Mouse (Mus musculus) left cerebral cortex, postnatal 36 days (tissue): Measurements from ENCODE around the gene Slc2a5. TPM values are rescaled to one million over a fixed set of nuclear protein-coding genes. Genes with fewer than 3 reads are reported as not detected.

Experiments used
- DNase-seq, 2 experiments: peaks; one replicate each; pipeline ENCODE4 v3.0.0; 2021 to 2022; ENCODE audit warnings: low spot score in 2 of 2, mixed read lengths in 1 of 2
- intact Hi-C: fragments of 180-260 bp; cut with DNase I; formaldehyde crosslinking; loops from one replicate; pipeline ENCODE4 v1.15.1; 2025
- total RNA-seq, 2 experiments: library from RNA; stranded (reverse); gene quantifications; 2 replicates each; pipeline ENCODE4 v1.2.3; 2021

The Slc2a5 gene
- total RNA-seq, 2 experiments from 2014 or later = 6.3 to 7.3 TPM

DNA sequence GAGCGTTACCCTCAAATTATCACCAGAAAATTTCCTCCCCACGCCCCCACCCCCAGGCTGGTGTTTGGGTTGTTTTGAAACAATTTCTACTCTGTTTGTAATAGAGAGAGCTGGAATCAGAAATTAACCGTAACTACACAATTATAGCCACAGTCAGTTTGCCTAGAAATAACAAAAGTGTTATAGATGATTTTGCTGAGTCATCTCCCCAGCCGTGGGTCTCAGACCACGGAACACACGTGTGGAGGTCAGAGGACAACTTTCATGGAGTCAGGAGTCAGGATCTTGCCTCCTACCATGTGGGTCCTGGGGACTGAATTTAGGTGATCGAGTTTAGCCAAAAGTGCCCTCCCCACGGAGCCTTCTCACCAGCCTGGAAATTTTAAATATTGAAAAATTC lies 58.0 kb downstream of the Slc2a5 start:
- DNase-seq = no peak
- intact Hi-C loops = loop anchor here (2.0 kb wide), 2 partner anchors 42 to 72 kb away; no protein-coding TSS in a partner anchor

GRCm38 (mm10) chr4:150178131-150178530 lies 59.0 kb downstream of the Slc2a5 start:
- DNase-seq = no peak
- intact Hi-C loops = no loop called here

GRCm38 (mm10) chr4:150181304-150181703 lies 62.2 kb downstream of the Slc2a5 start:
- DNase-seq = no peak
- intact Hi-C loops = no loop called here

DNA sequence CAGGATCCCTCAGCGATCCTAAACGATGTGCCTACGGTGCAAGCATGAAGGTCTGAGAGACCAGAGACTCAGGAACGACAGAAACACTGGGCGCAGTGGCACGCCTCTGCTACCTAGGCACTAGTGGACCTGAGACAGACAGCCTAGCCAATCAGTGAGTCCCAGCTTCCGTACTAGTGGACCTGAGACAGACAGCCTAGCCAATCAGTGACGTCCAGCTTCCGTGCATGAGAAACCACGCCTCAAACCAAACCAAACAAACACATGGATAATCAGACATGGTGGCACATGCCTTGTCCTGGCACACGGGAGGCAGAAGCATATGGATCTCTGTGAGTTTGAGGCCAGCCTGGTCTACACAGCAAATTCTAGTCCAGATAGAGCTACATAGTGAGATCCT lies 69.2 kb downstream of the Slc2a5 start:
- no peak for DNase-seq
- intact Hi-C loops = no loop called here

DNA sequence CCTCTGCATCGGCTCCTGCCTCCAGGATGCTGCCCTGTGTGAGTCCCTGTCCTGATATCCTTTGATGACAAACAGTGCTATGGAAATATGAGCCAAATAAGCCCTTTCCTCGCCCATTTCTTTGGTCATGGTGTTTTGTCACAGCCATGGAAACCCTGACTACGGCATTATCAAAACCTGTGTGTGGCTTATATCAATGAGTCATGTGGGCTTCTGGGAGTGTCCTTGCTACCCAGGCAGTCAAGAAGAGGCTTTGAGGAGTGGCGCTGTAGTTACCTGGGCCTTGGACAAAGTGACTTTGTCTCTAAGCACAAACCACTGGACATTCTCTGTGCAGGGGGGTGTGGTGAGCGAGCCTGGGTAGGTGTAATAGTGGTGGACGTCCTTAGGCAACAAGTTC lies 73.1 kb downstream of the Slc2a5 start:
- intact Hi-C loops = no loop called here
- DNase-seq = no peak

Other genes with a start within 250 kb of the Slc2a5 start
- gene Spsb1, start 164.2 kb upstream of the Slc2a5 start, total RNA-seq = 10 to 100 TPM; 17.1 to 19.0 TPM
- 10 to 100 TPM; 12.5 to 14.3 TPM for gene H6pd, start 110.3 kb upstream of the Slc2a5 start, total RNA-seq
- gene Gpr157, start 31.9 kb upstream of the Slc2a5 start, total RNA-seq = 1 to 10 TPM; 1.5 to 1.6 TPM
- gene Slc2a7, start 29.7 kb downstream of the Slc2a5 start, total RNA-seq = not detected
- not detected for gene Car6, start 82.0 kb downstream of the Slc2a5 start, total RNA-seq
- gene Eno1, start 117.4 kb downstream of the Slc2a5 start, total RNA-seq = 100 to 1,000 TPM; 416 to 459 TPM
- gene Rere, start 162.4 kb downstream of the Slc2a5 start, total RNA-seq = 100 to 1,000 TPM in 1 of 2 experiments, 10 to 100 TPM in 1; 86.7 to 131 TPM